Mouse (Mus musculus): ENCODE data around the gene Cyp4f40.
"Not testable (repeated sequence)": the region's sequence is repeated elsewhere in the genome, so short reads cannot be mapped to it uniquely, and the experiment has no call there.

The Cyp4f40 gene

DNA sequence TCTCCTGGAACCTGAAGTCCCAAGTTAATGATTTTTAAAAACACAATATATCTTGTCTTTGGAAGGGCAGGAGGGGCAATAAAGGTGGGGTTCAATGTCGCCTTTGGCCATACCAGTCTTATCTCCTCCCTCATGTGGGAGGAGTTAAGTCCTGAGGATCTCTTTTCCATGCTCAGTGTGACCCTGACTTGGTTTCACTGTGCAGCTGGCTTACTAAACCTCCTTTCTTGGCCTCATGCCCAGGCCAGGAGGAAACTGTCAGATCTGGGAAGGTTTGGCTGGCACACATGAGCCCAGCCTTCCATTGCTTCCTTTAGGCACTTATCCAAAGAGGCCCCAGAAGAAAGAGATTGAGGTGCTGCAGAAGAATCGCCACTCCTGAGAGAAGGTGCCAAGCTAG lies at the start of gene Cyp4f40:
Cyp4f40 (plus strand) TSS at position 189 of the 400 bp plus-strand sequence.
- no peak for DNase-seq

GRCm38 (mm10) chr17:32610231-32610630 lies 48.5 kb upstream of the Cyp4f40 start:
- not testable (repeated sequence) for DNase-seq

DNA sequence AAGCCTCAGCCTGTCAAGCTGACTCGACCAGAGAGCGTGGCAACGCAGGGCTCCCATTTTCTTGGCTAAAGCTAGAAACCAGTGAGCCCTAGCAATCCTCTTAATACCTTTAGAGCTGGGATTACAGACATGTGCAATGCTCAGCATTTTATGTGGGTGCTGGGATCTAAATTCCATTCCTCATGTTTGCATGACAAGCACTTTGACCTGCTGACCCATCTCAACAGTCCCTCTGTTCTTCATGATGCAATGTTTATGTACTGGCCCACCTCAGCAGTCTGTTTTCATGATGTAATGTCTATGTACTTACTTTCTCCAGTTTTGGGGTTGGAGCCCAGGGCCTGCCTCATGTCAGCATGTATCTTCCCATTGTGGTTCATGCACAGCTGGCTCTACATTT lies 47.8 kb upstream of the Cyp4f40 start:
- DNase-seq, result no peak

- DNase-seq, result no peak
These were observed 46.3 kb upstream of the Cyp4f40 start for GRCm38 (mm10) chr17:32612417-32612816.

GRCm38 (mm10) chr17:32617252-32617651 lies 41.4 kb upstream of the Cyp4f40 start:
- DNase-seq, result no peak

- not testable (repeated sequence) for DNase-seq
These were observed 37.7 kb upstream of the Cyp4f40 start, which contains the start of gene Cyp4f37 for GRCm38 (mm10) chr17:32621018-32621417. Gene Cyp4f37, plus strand, starts transcription at chr17:32621309.

GRCm38 (mm10) chr17:32629726-32630125 lies 29.0 kb upstream of the Cyp4f40 start:
- DNase-seq, result not testable (repeated sequence)

- DNase-seq, result no peak
These were observed 26.8 kb upstream of the Cyp4f40 start for GRCm38 (mm10) chr17:32631936-32632335.

DNA sequence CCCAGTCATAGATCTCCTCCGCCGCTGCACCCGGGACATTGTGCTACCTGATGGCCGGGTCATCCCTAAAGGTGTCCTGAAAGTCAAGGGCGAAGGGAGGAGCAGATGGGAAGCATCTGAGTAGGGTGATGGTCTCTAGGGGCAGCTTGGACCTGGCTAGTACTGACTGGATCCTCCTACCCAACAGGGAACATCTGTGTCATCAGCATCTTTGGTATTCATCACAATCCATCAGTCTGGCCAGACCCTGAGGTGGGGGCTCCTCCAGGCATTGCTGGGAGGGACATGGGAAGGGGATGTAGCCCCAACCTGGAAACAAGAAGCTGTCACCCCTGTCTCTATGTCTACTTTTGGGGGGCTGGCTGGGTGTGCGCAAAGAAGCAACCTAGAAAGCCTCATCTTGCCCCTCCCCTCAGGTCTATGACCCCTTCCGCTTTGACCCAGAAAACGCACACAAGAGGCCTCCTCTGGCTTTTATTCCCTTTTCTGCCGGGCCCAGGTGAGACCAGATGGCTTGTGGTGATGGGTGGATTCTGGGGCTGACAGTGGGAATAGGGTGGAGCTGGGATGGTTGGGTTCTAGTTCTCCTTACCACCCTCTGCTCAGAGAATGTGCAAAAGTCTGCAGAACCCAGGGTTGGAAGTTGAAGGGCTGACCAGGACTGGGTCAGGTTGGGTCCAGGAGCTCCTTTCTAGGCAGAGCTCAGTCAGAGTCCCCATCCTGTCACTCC lies 24.3 kb upstream of the Cyp4f40 start:
- peak in 1 of 2 experiments; percentile 4 for DNase-seq

DNA sequence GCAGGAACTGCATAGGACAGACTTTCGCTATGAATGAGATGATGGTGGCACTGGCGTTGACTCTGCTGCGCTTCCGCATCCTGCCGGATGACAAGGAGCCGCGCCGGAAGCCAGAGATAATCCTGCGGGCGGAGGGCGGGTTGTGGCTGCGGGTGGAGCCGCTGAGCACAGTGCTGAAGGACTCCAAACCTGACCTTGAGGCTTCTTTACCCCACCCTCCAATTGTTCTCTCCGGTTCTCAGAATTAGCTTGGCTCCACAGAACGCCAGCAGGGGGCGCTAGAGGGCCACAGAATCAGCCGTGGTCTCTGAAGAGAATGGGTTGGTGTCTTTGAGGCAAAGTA lies 23.8 kb upstream of the Cyp4f40 start:
- peak; percentile 59 to 65 for DNase-seq

DNA sequence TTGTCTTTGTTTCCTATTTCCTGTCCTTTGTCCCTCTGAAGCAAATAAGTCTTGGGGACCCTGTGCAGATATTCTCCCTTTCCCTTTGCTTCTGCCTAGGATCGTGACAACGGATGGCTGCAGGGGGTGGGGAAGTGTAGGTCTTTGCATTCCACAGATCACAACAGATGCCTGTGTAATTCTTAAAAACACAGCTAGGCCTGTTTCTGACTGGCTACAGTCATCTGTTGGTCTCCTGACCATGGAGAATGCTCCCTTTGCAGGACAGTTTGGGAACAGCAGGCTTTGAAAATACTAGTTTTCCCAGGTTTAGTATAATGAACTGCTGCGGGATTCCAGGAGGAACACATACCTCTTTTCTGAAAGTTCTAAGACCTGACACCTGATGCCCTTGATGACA lies 22.4 kb upstream of the Cyp4f40 start:
- no peak for DNase-seq

- no peak for DNase-seq
These were observed 21.5 kb upstream of the Cyp4f40 start for GRCm38 (mm10) chr17:32637151-32637550.

- no peak for DNase-seq
These were observed 12.1 kb upstream of the Cyp4f40 start for GRCm38 (mm10) chr17:32646631-32647030.

DNA sequence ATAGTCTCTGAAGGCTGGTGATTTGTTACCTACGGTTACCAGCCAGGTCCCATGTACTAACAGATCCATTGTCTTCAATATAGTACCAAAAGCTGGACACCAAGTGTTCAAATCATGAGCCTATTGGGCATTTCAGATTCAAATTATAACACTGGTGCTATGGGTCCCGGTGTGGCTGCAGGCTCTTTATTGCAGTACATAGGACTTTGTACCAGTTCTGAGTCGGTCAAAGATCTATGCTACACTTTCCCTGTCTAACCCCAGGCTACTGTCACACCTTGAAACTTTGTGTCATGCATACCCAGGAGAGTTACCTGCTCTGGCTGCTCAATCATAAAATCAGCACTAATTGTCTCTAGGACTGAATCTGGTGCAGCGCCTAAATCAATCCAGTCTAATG lies 4.8 kb upstream of the Cyp4f40 start:
- DNase-seq, result no peak

DNA sequence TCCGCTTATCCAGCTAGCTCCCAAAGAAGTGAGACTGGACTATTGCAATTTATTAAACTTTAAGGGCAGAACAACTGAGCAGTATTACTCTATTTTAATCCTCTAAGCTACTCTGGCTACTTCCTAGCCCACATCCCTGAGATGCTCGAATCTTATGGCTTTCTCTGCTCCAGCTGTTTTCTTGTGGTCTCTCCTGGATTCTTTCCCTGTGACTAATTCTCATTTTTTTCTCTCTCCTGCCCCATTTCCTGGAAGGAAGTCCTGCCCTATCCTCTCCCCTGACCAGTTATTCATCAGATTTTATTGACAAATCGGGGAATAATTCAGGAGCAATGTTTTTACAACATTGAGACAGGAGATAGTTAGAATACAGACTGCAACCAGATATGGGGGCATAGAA lies 1.7 kb upstream of the Cyp4f40 start:
- DNase-seq, result no peak

DNA sequence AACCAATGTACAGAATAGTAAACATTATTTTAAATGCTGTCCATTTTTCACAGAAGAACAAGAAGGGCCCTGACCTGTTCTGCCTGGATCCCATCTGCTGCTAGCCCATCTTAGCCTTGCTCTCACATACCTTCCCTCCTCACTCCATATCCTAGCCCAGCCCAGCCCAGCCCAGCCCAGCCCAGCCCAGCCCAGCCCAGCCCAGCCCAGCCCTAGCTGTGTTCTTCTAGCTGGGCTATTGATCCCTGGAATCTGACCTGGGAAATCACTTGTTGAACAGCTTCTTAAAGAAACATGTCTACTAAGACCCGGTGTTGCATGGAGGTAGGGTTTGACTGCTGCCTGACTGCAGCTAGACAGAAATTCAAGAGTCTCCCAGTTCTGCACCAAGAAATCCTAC lies 454 bp upstream of the Cyp4f40 start:
- no peak for DNase-seq

- no peak for DNase-seq
These were observed 15.3 kb downstream of the Cyp4f40 start for GRCm38 (mm10) chr17:32673976-32674375.

DNA sequence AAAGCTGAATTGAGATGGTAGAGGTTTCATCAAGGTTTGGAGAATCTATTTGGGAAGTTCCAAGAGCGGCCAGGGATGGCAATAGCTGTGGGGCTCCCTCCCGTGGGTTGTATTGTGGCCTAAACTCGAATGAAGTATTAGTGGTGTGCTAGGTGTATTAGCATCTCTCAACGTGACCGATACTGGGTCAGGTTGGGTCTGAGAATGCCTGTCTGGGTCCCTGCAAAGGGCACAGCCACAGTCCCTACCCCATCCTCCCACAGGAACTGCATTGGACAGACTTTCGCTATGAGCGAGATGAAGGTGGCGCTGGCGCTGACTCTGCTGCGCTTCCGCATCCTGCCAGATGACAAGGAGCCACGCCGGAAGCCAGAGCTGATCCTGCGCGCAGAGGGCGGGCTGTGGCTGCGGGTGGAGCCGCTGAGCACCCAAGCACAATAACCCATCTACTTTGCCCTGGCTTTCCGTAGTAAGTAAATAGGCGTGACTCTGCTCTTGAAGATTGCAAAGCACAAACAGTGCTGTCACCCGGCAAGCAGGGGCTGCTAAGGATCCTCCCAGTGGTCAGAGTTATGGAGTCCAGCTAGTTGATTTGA lies 17.4 kb downstream of the Cyp4f40 start:
- peak in 1 of 2 experiments; percentile 9 for DNase-seq

- DNase-seq, result peak in 1 of 2 experiments; percentile 9
These were observed 21.7 kb downstream of the Cyp4f40 start for GRCm38 (mm10) chr17:32680404-32680803.

DNA sequence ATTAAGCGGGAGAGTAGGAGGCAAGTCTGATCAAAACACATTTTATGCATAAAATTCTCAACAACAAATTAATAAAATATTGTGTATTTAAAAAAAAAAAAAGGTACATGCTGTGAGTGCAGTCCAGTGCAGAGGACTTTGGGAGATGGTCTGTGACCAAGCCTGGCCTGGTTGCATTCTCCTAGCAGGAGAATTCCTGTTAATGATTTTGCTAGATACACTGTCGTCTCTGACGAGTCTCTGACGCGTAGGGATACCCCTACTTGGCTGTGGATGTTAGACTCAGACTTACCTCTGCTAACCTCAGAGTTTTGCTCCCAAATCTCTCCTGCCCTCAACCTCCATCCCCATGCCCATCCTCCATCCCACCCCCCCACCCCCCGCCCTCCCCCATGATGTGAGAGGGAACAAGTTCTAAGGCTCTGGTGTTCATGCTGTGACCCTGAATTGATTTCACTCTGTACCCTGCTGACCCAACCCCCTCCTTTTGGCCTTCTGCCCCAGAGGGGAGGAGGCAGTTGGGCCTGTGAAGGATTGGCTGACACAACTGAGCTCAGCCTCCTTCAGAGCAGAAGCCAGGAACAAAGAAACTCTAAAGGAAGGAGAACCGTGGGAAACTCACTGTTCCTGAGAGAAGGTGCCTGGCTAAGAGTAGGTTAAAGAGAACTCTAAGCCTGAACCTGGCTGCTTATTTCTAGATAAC lies 26.5 kb downstream of the Cyp4f40 start, which contains the start of gene Cyp4f15:
Cyp4f15 (plus strand) TSS at position 580 of the 703 bp plus-strand sequence.
- no peak for DNase-seq

- no peak for DNase-seq
These were observed 28.0 kb downstream of the Cyp4f40 start for GRCm38 (mm10) chr17:32686722-32687121.

DNA sequence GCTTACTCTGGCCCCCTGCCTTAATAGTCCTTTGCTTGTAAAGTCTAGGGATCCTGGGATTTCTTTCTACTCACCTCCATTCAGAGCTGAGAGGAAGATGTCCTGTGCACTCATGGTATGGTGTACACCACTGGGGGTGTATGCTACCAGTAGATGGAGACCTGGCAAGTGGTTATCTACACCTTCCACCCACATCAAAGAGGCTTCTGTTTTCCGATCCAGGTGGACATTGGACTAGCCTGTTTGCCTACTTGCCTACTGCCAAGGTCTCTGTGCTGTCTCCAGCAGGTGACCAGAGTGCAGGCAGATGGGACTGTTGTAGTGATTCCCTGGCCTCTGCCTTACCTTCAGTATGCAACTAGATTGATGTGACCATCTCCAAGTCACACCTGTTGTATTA lies 32.3 kb downstream of the Cyp4f40 start:
- DNase-seq, result no peak

GRCm38 (mm10) chr17:32702826-32703225 lies 44.1 kb downstream of the Cyp4f40 start:
- DNase-seq, result peak; percentile 4 to 19

DNA sequence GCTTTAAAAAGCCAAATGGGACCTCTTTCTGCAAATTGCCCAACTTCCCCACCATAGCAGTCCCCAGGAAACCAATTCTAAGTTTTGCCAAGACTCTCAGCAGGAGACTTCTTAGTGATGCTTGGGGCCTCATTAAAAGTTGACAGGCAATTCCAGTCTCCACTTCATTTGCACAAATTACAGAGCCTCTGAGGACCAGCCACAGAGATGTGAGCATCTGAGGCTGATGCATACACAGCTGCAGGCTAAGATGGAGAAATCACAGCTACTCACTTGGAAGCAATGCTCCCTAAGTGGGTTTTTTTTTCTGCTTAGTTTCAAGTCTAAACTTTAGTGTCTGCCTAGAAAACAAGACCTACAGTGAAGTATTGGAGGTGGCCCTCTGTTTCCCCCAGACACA lies 51.8 kb downstream of the Cyp4f40 start:
- DNase-seq, result not testable (repeated sequence)
